Mouse (Mus musculus) skeletal muscle tissue, postnatal 0 days (tissue): ENCODE measurements around the gene Wdr75. TPM values are rescaled to one million over a fixed set of nuclear protein-coding genes. Genes with fewer than 3 reads are reported as not detected.

Experiments
- polyA plus RNA-seq: library from polyadenylated mRNA; unstranded; fragments of >200 nt; fragmentation: Nextera tagmentation; extraction: Ambion mirVana; gene quantifications from 2 replicates; pipeline ENCODE4 v1.2.1, GENCODE M21; 2015

Wdr75 gene
- 20.7 and 22.4 TPM in 2 replicates for polyA plus RNA-seq

GRCm38 (mm10) chr1:45794969-45795908, at the start of gene Wdr75:
TSS of gene Wdr75 (plus strand) at chr1:45795166.

Other genes with a start within 250 kb of the Wdr75 start
- gene Gm5269, start 95.1 kb downstream of the Wdr75 start, polyA plus RNA-seq = not detected in 2 replicates
- gene Slc40a1, start 131.4 kb downstream of the Wdr75 start, polyA plus RNA-seq = 31.6 and 32.6 TPM in 2 replicates